Mouse (Mus musculus) forebrain, embryonic 14.5 days (tissue): Measurements from ENCODE around the gene Cwf19l1. TPM values are rescaled to one million over a fixed set of nuclear protein-coding genes. Genes with fewer than 3 reads are reported as not detected.

Source experiments
- ATAC-seq: fragments of 200-750 bp; cut with Nextera tagmentation; 2 replicates; pipeline ENCODE4 v1.8.0; 2017; ENCODE audit warnings: mild to moderate bottlenecking, moderate library complexity
- DNase-seq: peaks from one replicate; pipeline ENCODE4 v3.0.0-alpha.2; 2015; ENCODE audit warnings: low spot score
- H3K27ac ChIP-seq: fragments of 300-500 bp; sonication (generic); 2 replicates; pipeline ENCODE4 v1.5.1; 2014; ENCODE audit warnings: low read depth, mild to moderate bottlenecking, control low read depth, low read length, moderate library complexity
- H3K27me3 ChIP-seq: fragments of 300-500 bp; sonication (generic); replicated peaks from 2 replicates; pipeline ENCODE4 v1.6.1; 2014; ENCODE audit warnings: low read length, control low read depth, mixed read lengths; ENCODE audit not compliant: control insufficient read depth, insufficient read depth
- H3K36me3 ChIP-seq: fragments of 300-500 bp; sonication (generic); 2 replicates; pipeline ENCODE4 v1.6.1; 2014; ENCODE audit warnings: low read length, control low read depth; ENCODE audit not compliant: control insufficient read depth, insufficient read depth
- H3K4me1 ChIP-seq: fragments of 300-500 bp; sonication (generic); 2 replicates; pipeline ENCODE4 v1.6.1; 2014; ENCODE audit warnings: antibody characterized with exemption, low read length, control low read depth; ENCODE audit not compliant: control insufficient read depth, insufficient read depth
- H3K4me2 ChIP-seq: fragments of 300-500 bp; sonication (generic); 2 replicates; pipeline ENCODE4 v1.6.1; 2014; ENCODE audit warnings: mild to moderate bottlenecking, control low read depth, low read length
- H3K4me3 ChIP-seq: fragments of 300-500 bp; sonication (generic); 2 replicates; pipeline ENCODE4 v1.5.1; 2014; ENCODE audit warnings: low read depth, low read length, control low read depth
- H3K9ac ChIP-seq: fragments of 300-500 bp; sonication (generic); 2 replicates; pipeline ENCODE4 v1.6.1; 2014; ENCODE audit warnings: mild to moderate bottlenecking, low read length, control low read depth, moderate library complexity
- H3K9me3 ChIP-seq: fragments of 300-500 bp; sonication (generic); replicated peaks from 2 replicates; pipeline ENCODE4 v1.6.1; 2016; ENCODE audit warnings: low read length, control low read depth, mixed read lengths; ENCODE audit not compliant: control insufficient read depth
- WGBS: fragments of 180-500 bp; shearing (Covaris S2); extraction: QIAGEN DNeasy Blood & Tissue Kit; methylation state at CpG from one replicate; pipeline ENCODE4 v1.1.7; 2014; 5-methylcytosine and 5-hydroxymethylcytosine counted together
- polyA plus RNA-seq: library from polyadenylated mRNA; unstranded; fragments of >200 nt; fragmentation: Nextera tagmentation; extraction: Ambion mirVana; gene quantifications from 2 replicates; pipeline ENCODE4 v1.2.1, GENCODE M21; 2014

Cwf19l1 gene
- polyA plus RNA-seq, 1 experiment from 2014 or later: 37.3 TPM

DNA sequence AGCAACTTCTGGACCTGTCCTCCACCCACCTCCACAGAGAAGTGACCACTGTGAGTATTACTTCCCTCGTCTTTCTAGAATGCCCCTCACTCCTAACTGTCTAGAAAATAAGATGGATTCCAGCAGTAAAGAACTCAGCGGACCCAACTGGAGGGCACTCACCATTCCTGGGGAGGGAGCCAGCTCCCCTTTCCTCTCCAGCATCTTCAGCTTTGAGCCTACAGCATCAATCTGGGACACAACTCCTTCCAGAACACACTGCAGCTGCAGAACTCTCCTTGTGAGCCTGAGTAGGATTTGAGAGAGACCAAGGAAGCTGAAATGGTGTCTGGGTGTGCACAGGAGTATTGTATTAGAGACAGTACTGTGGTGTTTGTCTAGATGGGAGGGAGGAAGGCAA lies 13.3 kb upstream of the Cwf19l1 start:
- peaks cover 3% of the 10 kb centered on the region; the same call in 1 of the 2 replicates for H3K36me3 ChIP-seq
- no peak overlapping the region for H3K9ac ChIP-seq
- DNase-seq (no peak), ATAC-seq (no peak)
- no peaks in the 10 kb centered on the region for H3K9me3 ChIP-seq
- H3K4me2 ChIP-seq: no peak overlapping the region
- H3K4me1 ChIP-seq: peaks cover 9% of the 10 kb centered on the region; the same call in 1 of the 2 replicates
- H3K27ac ChIP-seq: no peak overlapping the region
- no peaks in the 10 kb centered on the region for H3K27me3 ChIP-seq
- no peak overlapping the region for H3K4me3 ChIP-seq
- 81% methylated on average over 2 of the region's 2 CpGs for WGBS

DNA sequence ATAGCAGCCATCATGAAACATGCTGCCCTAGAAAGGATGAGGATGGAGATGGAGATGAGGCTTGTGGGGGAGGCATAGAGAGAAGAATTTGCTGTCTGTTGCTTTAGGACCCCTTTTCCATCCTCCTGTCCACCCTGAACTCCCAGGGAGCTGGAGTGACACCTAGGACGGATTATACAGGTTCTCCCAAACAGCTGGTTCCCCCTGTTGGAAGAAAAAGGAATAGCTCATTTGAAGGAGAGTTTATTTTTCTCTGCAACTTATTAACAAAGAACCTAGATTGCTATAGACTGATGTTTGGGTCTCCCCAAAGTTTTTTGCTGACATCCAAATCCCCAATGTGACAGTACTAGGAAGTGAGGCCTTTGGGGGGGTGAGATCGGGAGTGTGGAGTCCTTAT lies 12.7 kb upstream of the Cwf19l1 start:
- WGBS: 35% methylated on average over 2 of the region's 2 CpGs
- H3K4me2 ChIP-seq: no peak overlapping the region
- no peak for DNase-seq
- no peaks in the 10 kb centered on the region for H3K27me3 ChIP-seq
- H3K4me1 ChIP-seq: peaks cover 9% of the 10 kb centered on the region; the same call in 1 of the 2 replicates
- no peak overlapping the region for H3K9ac ChIP-seq
- no peak for ATAC-seq
- no peaks in the 10 kb centered on the region for H3K9me3 ChIP-seq
- no peak overlapping the region for H3K27ac ChIP-seq
- no peak overlapping the region for H3K4me3 ChIP-seq
- peaks cover 9% of the 10 kb centered on the region for H3K36me3 ChIP-seq

DNA sequence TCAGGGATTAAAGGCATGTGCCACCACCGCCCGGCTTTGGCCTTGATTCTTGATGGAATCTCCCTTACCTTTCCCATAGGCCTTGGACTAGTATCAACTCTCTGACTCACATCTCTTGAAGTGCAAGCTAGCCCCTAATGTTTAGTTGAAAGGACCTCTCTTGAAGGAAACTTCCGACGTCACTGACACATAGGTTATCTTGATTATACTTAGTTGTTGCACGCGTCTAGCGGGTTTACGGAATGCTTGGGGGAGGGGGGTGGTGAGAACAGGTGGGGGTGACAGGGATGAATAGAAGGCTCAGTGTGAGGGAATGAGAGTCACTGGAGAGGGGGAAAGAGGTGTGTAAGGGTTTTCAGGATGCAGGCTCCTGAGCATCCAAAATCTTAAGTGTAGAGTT lies 11.3 kb upstream of the Cwf19l1 start:
- Histone ChIP-seq H3K4me1 (peaks cover 9% of the 10 kb centered on the region; the same call in 1 of the 2 replicates), H3K4me3 (no peak overlapping the region), H3K9me3 (no peaks in the 10 kb centered on the region), H3K36me3 (peaks cover 23% of the 10 kb centered on the region), H3K4me2 (no peak overlapping the region; the same call in 1 of the 2 replicates), H3K27ac (no peak overlapping the region), H3K27me3 (no peaks in the 10 kb centered on the region), H3K9ac (no peak overlapping the region)
- WGBS: 93% methylated on average over 8 of the region's 8 CpGs
- ATAC-seq (no peak), DNase-seq (no peak)

DNA sequence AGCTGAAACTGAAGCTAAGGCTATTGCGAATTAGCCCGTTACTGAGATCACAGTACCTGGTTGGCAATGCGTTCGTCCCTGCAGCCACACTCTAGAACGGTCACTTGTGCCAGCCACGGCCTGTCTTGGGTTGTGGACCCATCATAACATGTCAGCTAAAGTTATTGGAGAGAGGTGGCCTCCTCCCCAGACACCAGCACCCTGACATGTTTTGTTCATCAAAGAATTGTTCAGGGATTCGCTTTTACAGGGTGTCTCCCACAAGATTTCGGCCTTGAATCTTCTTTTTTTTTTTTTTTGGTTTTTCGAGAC lies 10.8 kb upstream of the Cwf19l1 start:
- peak; percentile 65; the same call in 1 of the 2 replicates for ATAC-seq
- 66% methylated on average over 9 of the region's 9 CpGs for WGBS
- no peaks in the 10 kb centered on the region for H3K9me3 ChIP-seq
- H3K4me1 ChIP-seq: peaks cover 9% of the 10 kb centered on the region; the same call in 1 of the 2 replicates
- H3K27ac ChIP-seq: no peak overlapping the region
- peak overlapping the region; percentile 67 for H3K4me3 ChIP-seq
- H3K36me3 ChIP-seq: peaks cover 26% of the 10 kb centered on the region
- no peaks in the 10 kb centered on the region for H3K27me3 ChIP-seq
- peak overlapping the region; percentile 74 for H3K4me2 ChIP-seq
- H3K9ac ChIP-seq: peak overlapping the region; percentile 77
- no peak for DNase-seq

DNA sequence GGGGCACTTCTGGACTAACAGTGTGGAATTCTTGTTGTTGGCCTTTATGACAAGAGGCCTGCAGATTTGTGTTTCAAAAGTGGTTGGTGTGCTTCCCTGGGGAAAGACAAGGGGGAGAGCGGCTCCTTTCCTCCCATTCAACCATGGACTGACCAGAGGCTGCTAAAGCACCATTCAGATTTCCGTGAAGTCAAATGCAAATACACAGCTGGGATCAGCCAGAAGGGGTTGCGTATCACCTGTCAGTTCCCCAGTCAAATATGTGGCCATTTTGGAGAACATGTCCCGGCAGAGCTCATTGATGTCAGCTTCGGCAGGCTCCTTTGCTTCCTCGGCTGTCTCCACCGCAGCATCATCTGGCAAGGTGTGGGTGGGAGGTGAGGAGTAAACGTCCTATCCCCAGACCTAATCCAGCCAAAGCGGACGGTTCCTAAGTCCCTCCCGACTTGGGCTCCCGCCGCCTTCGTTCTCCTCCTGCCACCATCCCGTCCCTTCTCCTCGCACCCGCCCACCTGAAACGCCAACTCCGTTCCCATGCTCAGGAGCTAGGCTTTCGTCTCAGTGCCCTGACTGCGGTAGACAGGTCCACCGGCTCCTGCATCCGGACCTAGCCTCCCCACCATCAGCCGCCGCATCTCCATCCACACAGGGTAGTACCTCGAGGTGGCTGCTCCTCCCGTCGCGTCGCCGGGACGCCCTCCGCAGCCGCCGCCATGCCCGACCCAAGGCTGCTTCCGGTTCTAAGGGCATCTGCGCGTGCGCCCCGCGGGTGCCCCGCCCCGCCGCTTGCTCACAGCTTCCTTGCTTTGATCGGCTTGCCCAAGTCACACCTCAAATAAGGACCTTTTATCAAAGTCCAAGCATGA lies 10.3 kb upstream of the Cwf19l1 start, which contains the start of gene Bloc1s2:
Bloc1s2 (minus strand) TSS at position 745 of the 866 bp plus-strand sequence.
- DNase-seq: peak; percentile 88

DNA sequence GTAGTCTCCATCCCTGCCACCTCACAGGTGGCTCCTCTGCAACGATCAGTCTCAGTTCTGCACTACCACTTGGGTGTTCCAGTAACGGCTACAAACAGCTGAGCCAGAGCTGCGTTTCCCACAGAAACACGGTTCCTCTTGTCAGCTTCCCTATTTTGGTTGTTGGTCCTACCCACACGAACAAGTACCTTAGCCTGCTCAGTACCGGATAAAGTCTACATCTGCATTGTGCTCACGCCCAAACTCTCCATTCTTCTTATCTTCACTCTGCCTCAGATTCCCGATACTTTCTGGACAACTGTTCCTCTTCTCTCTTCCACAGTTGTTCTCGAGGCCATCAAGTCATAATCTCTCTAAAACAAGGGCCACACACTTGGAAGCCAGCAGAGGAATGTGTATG lies 8.7 kb upstream of the Cwf19l1 start:
- 92% methylated on average over 9 of the region's 9 CpGs for WGBS
- H3K4me1 ChIP-seq: peaks cover 9% of the 10 kb centered on the region; the same call in 1 of the 2 replicates
- H3K4me2 ChIP-seq: no peak overlapping the region
- H3K9me3 ChIP-seq: no peaks in the 10 kb centered on the region
- H3K36me3 ChIP-seq: peaks cover 44% of the 10 kb centered on the region
- DNase-seq (no peak), ATAC-seq (no peak)
- H3K4me3 ChIP-seq: no peak overlapping the region
- no peak overlapping the region for H3K27ac ChIP-seq
- no peak overlapping the region for H3K9ac ChIP-seq
- H3K27me3 ChIP-seq: no peaks in the 10 kb centered on the region

More for the DNA sequence above, 10.3 kb upstream of the Cwf19l1 start, which contains the start of gene Bloc1s2:
- no peaks in the 10 kb centered on the region for H3K9me3 ChIP-seq
- no peaks in the 10 kb centered on the region for H3K27me3 ChIP-seq
- peak within 1 kb of the TSS; percentile 77 for H3K9ac ChIP-seq
- H3K27ac ChIP-seq: peak within 1 kb of the TSS; percentile 27; the same call in 1 of the 2 replicates
- peak within 1 kb of the TSS; percentile 74 for H3K4me2 ChIP-seq
- ATAC-seq: peak; percentile 96
- peak within 1 kb of the TSS; percentile 67 for H3K4me3 ChIP-seq
- H3K36me3 ChIP-seq: peaks cover 31% of the 10 kb centered on the region
- H3K4me1 ChIP-seq: peaks cover 9% of the 10 kb centered on the region; the same call in 1 of the 2 replicates
- 3% methylated on average over 46 of the region's 46 CpGs for WGBS

- Histone ChIP-seq H3K4me1 (peaks cover 6% of the 10 kb centered on the region), H3K27ac (no peak overlapping the region), H3K36me3 (peaks cover 39% of the 10 kb centered on the region), H3K9ac (peak overlapping the region; percentile 41; the same call in 1 of the 2 replicates), H3K4me2 (peak overlapping the region; percentile 63), H3K9me3 (no peaks in the 10 kb centered on the region), H3K27me3 (no peaks in the 10 kb centered on the region), H3K4me3 (peak overlapping the region; percentile 56)
- DNase-seq (no peak), ATAC-seq (peak; percentile 42)
- WGBS: 33% methylated on average over 7 of the region's 7 CpGs
Measured at GRCm38 (mm10) chr19:44135960-44136485, 347 bp upstream of the Cwf19l1 start.

GRCm38 (mm10) chr19:44132917-44133316 lies 2.8 kb downstream of the Cwf19l1 start:
- Histone ChIP-seq H3K4me1 (peaks cover 6% of the 10 kb centered on the region), H3K27me3 (no peaks in the 10 kb centered on the region), H3K4me2 (no peak overlapping the region), H3K9me3 (no peaks in the 10 kb centered on the region), H3K4me3 (no peak overlapping the region), H3K27ac (no peak overlapping the region), H3K36me3 (peaks cover 41% of the 10 kb centered on the region), H3K9ac (no peak overlapping the region)
- no peak for ATAC-seq
- DNase-seq: no peak
- WGBS: 94% methylated on average over 5 of the region's 5 CpGs

DNA sequence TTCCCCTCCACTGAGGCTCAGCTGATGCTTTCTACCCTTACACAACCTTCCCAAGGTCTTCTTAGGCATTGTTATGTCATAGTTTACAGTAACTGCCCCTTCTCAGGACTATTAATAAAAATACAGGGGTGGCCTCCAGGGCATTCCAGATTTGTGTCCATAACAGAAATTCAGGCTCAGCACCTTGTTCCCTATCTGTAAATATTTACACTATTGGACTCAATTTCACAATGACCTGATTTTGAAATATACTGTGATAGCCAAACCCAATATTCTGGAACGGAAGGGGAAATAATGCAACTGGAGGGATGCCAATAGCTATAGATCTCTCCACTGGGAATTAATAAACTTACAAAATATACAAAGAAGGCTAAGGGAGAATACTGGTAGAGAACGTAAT lies 7.1 kb downstream of the Cwf19l1 start:
- Histone ChIP-seq H3K4me3 (no peak overlapping the region), H3K27me3 (no peaks in the 10 kb centered on the region), H3K4me2 (no peak overlapping the region), H3K36me3 (peaks cover 81% of the 10 kb centered on the region), H3K9ac (no peak overlapping the region), H3K4me1 (no peaks in the 10 kb centered on the region), H3K27ac (no peak overlapping the region), H3K9me3 (no peaks in the 10 kb centered on the region)
- DNase-seq (no peak), ATAC-seq (no peak)
- WGBS: 88% methylated on average over 2 of the region's 2 CpGs
